Mouse (Mus musculus) fat pad, adult 2 months (tissue): Measurements from ENCODE around the gene Lgr4.
A peak's percentile ranks its signal among the peaks of the same experiment; 100 is the strongest.

Source experiments
- DNase-seq: peaks from one replicate; pipeline ENCODE4 v3.0.0-alpha.2; 2011; ENCODE audit warnings: low read depth, low spot score; ENCODE audit errors: extremely low read depth

The Lgr4 gene

DNA sequence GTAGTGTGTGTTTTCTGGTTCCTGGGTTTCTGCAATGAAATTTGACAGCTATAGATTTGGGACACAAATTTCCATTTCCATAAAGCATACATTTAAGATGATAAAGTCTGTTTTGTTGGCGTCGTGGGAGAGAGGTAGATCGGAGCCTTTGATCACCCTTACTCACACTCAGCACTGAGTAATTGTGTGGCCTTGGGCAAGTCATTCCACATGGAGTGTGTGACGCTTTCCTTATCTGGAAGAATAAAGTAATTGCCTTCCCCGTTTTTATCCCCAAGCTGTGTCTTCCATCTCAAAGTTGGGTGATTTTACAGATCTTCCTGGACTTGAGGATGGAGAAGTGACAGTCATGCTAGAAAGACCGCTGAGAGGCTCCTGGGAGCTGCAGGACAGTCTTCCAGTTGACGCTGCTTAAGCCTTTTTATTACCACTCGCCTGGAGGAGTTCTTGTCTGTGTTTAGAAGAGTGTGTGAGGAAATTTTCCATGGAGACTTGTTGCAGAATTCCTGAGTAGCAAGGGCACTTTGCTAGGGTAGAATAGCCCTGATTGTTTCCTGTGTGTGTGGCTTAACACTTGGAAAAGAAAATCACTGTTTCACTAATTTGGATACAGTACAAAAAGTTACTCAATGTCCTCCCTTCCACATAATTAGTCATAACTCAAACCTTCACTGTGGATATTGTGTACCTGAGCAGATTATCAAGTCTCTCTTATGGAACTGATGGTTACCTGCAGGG lies 4.0 kb downstream of the Lgr4 start:
- peak; percentile 100 for DNase-seq

DNA sequence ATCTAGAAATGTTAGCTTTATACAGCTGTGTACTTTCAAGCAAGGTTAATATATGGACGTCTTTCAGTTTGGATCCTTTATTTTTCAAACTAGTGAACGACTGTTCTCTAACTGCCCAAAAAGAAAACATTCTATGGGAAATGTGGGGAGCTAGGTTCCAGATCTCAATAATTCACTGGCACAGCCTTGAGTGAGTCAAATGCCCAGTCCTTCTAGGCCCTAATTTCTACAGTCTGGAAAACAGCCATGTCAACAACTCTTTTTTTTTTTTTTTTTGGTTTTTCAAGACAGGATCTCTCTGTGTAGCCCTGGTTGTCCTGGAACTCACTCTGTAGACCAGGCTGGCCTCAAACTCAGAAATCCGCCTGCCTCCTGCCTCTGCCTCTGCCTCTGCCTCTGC lies 4.9 kb downstream of the Lgr4 start:
- DNase-seq, result no peak

DNA sequence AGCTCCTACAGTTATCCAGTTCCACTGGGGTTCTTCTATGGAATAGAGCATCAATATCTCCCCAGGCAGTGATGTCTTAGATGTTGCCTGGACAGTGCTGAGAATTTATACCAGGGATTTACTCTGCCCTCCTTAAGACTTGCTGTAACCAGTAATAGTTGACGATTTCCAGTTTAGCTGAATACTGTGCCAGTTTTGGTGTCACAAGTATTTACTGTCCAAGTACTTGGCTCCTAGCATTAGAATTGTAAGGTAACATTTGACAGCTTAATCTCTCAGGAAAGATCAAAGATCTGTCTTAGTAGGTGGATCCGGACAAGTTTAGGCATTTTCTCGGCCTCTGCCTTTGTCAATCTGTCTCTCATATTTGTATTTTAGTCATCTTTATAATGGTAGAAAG lies 5.6 kb downstream of the Lgr4 start:
- DNase-seq, result peak; percentile 100

DNA sequence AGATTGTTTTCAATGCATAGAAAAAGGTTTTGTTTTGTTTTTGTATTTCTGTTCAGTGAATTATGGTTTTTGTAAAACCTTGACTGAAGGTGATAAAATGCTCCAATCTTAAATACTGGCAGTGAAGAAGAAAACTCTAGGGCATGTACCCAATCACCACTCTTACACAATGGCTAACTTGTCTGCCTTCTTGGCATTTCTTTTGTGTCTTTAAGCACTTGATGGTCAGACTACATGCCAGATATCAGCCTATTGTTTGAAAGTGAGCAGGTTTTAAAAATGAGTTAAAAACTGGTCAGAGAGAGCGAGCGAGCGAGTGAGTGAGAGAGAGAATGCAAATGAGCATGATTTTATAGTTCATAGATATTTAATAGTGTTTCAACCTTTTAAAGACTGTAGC lies 6.5 kb downstream of the Lgr4 start:
- peak; percentile 89 for DNase-seq

DNA sequence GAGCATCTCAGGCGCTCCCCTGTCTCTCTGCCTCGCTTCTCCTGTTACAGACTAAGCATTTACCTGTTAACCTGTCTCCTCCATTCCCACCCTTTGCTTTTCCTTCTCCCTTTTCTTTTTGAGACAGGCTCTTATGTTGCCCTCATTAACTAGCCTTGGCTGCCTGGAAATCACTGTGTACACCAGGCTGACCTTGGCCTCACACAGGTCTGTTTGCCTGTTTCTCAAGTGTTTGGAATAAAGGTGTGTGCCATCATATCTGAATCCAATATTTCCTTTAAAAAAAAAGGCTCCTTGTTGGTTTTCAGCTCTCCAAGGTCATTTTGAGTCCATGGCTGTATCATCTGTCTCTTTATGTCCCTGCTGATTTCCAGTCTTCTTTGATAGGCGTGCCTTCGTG lies 9.5 kb downstream of the Lgr4 start:
- DNase-seq, result no peak

DNA sequence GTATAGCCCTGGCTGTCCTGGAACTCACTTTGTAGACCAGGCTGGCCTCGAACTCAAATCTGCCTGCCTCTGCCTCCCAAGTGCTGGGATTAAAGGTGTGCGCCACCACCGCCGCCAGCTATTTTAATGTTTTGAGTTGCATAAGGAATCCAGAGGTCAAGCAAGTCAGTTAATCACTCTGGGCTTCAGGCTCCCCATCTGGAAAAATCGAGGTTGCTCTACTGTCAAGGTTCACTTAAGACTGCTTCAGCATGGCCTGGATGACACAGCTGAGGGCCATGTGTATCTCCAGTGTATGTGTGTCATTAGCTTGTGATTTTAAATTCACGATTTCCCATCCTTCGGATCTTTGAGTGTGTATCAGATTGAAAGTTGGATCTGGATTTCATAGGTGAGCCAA lies 10.0 kb downstream of the Lgr4 start:
- no peak for DNase-seq

DNA sequence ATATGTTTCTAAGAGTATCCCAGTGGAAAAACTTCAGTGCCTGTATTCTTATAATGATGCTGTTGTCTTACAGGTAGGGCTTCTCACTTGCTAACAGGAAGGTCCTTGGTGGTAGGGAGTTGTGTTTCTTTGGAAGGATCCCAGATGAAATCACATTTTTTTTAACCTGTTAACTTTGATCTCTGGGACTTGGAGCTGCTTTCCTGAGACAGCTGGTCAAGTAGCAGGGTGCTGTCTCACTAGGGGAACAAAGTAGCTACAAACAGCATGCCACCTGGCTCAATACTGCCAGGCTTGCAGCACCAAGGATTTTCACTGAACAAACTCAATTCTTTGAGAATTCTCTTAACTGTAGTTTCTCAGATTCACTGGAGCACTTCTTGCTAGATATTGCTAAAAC lies 10.4 kb downstream of the Lgr4 start:
- no peak for DNase-seq

DNA sequence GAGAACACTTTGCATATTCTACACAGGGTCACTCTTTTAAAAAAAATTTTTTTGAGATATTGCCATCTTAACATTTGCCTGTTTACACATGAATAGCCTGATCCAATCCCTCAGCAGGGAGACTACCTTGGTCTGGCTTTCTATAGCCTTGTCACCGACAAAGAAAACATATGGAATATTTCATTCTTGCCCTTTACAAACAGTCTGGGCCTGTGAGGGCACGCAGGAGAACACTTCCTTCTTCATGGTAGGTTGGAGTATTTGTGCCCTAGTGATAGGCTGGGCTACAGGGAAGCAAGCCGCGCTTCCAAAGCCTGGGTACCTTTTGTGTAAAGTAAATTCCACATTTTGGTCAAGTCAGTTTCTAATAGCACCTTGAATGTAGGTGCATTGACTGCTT lies 11.3 kb downstream of the Lgr4 start:
- no peak for DNase-seq

DNA sequence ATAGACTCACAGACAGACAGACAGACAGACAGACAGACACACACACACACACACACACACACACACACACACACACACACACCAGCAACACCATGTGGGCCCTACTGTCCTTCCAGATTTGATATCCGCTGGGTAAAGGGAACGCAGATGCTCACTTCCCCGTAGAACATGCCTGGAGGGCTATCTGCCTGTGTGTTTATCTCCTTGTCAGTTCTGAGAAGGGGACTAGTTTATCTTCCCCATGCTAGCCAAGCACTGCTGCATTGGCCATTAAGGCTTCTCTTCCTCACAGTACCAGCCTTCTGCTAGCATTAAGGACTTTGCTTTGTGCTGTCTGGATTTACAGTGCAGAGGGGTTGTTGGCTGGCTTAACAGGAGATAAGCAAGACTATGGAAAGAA lies 11.8 kb downstream of the Lgr4 start:
- DNase-seq, result no peak

DNA sequence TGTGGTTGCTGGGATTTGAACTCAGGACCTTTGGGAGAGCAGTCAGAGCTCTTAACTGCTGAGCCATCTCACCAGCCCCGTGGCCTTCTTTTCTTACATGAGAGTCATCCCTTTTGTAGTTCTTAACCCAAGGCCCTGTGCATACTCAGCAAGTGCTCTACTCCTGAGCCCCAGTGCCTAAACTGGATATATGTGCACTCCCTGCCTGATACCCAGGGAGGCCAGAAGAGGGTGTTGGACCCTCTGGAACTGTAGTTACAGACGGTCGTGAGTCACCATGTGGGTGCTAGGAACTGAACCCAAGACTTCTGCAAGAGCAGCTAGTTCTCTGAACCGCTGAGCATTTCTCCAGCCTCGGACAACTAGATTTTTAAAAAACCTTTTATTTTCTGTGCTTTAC lies 12.9 kb downstream of the Lgr4 start:
- no peak for DNase-seq

DNA sequence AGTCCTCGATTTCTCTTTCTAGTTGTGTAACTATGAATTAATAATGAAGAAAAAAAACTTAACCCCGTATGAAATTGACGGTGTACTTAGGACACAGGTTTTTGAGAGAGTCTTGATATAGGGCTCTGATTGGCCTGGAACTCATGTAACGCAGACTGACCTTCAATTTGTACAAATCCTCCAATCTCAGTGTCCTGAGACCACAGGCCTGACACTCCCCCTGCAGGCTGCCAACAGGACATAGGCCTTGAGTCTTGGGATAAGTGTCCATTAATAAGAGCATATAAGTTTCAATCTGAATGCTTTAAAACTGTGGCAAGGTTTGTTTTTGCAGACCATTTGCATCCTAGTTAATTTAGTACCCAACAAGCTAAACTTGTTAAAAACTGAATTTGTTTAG lies 13.3 kb downstream of the Lgr4 start:
- DNase-seq, result no peak

DNA sequence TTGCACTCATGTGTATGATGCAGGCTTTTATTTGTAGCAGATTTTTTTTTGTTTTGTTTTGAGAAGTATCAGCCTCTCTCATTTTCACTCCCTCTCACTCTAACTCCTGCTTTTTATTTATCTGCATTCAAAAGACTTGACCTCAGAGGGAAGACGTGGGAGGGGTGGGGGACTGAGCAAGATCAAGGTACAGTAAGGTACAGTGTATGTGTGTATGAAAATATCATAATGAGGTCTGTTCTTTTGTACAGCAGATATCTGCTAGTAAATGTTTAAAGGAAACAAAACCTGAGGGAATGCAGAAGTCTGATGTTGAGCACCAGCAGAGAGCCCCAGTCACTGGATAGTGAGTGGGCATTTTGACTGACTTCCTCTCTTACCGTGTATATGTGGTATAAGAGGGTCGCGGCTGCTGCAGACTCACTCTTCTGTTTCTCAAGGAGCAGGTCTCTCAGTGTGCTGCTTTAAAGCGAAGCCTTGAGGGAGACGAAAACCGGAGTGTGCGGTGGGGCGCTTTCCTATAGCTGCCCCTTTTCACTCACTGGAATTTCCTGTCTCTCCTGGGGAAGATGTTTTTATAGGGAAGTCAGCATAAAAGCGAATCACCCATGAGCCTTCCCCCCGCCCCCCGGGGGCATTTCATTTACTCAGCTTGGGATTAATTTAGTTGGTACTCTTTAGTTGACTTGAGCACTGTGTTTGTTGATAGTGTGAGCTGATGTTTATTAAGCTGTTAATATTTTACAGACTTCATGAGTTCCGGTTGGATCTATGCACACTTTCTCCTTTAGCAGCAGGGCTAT lies 14.7 kb downstream of the Lgr4 start:
- no peak for DNase-seq

DNA sequence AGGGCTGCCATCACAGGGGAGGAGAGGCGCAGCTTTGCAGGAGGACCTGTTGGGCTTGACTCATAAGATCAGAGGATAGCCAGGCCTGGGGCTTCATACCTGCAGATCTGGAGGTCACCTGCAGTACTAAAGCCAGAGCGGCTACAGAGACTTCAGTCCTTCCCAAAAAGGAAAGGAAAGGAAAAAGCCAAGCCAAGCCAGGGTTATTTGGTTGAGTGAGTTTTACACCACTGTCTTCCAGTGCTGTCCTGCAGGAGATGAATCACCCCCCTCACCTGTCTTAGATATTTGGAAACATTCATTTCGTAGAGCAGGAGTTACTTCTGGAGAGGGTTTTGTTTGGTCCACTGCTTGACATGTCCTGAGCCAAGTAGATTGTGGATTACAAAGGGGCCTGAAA lies 15.7 kb downstream of the Lgr4 start:
- DNase-seq, result no peak

DNA sequence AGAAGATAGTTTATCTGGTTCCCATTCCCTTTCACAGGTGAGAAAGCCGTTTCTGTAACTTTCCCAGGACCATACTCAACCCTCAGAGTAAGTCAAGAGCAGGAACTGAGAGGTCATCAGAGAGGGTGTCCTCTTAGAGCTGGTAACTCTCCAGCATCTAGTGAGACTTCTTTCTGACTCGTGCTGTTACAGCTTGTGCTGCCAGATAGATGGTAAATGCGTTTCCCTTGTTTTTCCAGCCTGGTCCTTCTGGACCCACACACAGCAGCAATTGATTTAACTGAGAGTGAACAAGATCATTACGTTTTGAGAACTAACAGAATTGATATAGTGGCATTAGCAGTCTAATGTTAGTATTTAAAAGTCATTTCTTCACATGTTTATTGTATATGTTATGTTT lies 16.6 kb downstream of the Lgr4 start:
- DNase-seq, result no peak

DNA sequence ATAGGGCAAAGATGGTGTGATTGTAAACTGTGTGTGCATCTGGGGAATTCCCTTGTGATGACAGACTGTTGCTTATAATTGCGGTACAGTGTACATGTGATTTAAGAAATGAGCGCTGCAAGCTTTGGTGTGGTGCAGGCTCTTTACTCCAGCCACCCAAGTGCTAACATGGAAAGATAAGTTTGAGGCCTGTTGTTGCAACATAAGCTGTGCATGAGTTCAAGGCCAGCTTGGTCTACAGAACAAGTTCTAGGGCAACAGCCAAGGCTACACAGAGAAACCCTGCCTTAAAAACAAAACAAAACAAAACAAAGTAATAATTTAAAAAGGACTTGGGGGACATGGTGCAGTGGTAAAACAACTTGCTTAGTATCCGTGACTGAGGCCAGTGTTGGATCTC lies 17.7 kb downstream of the Lgr4 start:
- DNase-seq, result no peak

DNA sequence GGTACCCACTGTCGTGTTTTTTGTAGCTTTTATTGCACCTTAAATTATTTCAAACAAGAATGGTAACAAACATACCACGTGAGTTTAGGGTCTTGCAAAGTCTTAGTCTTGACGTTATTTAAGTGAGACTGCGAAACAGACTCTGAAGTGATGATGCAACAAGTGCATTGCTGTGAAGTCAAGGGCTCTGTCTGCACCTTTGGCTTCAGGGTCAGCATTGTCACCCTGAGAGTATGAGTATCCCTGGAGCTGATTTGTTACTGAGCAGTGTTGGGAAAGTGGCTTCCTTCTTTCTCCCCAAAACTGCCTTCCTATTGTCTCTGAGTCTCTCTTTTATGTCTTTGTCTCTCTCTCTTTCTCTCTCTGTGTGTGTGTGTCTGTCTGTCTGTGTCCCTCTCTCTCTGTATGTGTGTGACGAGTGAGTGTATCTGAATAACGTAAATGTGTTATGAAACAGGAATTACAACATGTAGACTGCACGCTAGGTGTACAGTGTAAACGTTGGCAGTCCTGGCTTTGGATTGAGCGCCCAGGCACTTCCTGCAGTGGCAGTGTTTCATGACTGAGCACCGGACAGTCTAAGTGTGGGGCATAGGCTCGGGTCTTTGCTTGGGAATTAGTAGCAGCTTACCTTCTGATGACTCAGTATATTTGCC lies 18.4 kb downstream of the Lgr4 start:
- no peak for DNase-seq

DNA sequence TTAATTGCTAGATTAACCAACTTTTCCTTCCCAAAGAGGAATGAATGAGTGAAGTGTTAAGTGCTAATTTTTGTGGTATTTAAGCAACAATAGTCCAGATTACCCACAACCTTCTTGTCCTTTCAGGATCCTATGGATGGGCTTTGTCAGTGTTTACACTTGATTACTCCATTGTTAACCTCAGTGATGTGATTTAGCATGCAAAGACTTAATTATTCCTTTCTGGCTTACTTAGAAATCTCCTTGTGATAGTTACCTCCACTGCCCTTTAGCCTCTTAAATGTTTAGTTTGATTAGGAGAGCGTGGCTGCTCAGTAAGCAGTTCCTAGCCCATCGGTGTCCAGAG lies 18.9 kb downstream of the Lgr4 start:
- no peak for DNase-seq

DNA sequence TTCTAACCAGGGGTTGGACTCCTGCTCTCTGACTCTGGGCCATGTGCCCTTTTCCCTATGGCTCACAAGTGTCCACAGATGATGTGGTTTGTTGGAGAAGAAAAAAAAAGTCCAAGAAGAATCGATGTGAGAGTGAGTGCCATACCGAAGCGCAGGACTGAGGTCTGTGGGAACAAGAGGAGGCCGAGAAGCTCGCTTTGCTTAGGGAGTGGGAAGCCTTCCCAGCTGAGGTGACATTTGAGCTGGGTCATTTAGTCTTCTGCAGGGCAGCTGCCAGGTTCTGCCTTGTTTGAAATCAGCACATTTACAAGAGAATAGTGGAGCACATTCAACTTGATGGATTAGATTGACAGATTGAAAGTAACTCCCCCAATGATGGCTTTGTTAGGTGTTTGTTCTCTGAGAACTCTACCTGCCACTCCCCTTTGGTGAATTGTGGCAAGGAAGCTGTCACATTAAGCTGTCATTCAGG lies 24.6 kb downstream of the Lgr4 start:
- DNase-seq, result no peak

DNA sequence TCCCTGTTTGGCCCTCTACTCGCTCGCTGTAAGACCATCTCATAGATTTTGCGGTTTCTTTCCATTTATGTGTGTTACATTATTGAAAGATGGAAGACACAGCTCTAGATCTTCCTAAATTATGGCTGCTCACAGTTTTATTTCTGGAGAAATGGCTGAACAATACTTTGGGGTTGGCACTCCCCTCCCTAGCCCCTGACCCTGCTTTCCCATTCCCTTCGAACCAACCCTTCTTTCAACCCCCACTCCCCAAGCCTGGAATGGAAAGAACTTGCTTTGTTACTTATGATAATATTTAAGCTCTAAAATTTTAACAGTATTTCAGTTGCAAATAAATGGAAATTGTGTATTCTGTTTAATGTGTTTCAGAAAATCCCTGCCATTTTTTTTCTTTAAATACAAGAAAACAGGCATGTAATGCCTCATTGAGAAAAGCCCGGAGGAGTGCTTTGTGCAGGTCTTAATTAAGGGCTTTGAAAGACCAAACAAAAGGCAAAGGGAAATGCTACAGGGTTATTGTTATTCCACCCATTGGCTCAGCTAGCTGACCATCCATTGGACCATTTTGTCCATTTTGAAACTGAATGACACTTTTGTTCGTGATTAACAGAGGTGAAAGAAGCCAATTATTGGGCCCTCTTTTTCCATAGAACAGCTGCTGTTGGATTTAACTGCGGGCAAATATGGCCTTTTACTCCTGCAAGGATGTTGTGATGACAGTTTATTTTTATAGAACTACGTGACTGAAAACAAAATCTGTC lies 25.5 kb downstream of the Lgr4 start:
- DNase-seq, result no peak

DNA sequence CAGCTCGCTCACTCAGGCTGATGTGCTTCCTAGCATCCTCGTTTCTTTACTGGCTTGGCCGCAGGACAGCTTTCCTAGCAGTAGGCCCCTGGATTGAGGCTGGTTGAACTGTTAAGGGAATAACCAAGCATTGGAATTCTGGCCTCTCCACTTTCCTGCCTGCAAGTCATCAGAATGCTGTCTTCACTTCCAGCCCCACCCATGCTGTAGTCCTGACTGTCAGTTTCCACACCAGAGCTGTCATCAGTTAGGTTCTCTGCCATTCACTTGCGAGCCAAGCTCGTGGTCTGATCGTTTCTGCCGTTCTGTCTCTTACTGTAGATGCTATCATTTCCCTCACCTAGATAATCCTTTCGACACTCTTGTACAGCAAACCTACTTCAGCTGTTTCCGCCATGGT lies 27.5 kb downstream of the Lgr4 start:
- DNase-seq, result no peak

DNA sequence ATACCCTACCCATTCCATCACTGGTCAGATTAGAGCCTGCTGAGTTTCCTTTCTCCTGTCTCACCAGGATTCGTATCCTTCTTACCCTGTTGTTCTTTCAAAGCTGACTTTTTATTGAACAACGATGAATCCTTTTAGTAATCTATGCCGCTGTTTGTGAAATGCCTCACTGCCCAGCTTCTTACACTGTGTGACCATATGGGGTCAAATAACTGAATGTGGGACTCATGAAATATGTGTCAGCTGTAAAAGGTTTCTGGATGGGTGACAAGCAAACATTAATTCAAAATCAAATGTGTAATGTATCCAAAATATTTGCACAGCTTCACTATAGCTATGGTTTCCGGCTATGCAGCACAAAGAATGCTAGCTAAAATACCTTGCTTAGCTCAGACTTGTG lies 28.1 kb downstream of the Lgr4 start:
- no peak for DNase-seq
